Mouse (Mus musculus) heart, adult 10 weeks (tissue): Measurements from ENCODE around the gene Gpd1l. TPM values are rescaled to one million over a fixed set of nuclear protein-coding genes. Genes with fewer than 3 reads are reported as not detected.

Source experiments
- polyA plus RNA-seq: library from polyadenylated mRNA; stranded (reverse); fragments of 350-450 nt; fragmentation: Illumina TruSeq; extraction: RNeasy Lipid Tissue Mini Kit (QIAGEN cat#74804); gene quantifications from one replicate; pipeline ENCODE4 v1.2.3, GENCODE M21; 2014; ENCODE audit warnings: low read depth, low replicate concordance

Gpd1l gene
- polyA plus RNA-seq, result 43.2 TPM

GRCm38 (mm10) chr9:114933723-114934171 is at the start of gene Gpd1l:
Gene Gpd1l (minus strand): TSS chr9:114933987.

DNA sequence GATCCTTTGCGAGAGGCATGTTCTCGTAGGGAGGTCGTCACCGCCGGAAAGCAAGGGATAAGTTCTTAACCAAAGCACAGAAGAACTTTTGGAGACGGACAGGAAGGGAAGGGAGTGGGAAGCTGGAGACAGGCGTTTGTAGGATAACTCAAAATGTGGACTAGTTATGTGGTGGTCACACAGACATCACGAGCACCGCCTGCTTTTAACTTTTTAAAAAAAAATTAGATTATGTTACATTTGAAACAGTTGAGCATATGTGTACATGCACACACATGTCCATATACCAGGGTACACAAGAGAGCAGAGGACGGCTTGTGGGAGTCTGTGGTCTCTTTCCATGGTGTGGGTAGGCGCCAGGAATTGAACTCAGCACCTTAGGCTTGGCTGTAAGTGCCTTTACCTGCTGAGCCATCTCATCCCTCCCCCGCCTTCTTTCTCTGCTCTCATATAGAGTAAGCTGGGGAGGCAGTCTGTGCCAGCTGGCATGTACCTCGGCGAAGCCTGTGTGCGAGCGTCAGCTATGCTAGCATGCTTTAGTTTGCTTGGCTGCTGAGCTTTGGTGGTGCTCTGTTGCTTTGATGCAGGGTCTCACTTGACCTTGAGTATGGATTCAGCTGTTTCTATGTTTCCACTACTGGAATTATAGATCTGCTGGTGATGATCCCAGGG is 49.0 kb upstream of the Gpd1l start, which contains the start of gene Rps27rt:
Rps27rt (minus strand) TSS at position 51 of the 672 bp plus-strand sequence.

DNA sequence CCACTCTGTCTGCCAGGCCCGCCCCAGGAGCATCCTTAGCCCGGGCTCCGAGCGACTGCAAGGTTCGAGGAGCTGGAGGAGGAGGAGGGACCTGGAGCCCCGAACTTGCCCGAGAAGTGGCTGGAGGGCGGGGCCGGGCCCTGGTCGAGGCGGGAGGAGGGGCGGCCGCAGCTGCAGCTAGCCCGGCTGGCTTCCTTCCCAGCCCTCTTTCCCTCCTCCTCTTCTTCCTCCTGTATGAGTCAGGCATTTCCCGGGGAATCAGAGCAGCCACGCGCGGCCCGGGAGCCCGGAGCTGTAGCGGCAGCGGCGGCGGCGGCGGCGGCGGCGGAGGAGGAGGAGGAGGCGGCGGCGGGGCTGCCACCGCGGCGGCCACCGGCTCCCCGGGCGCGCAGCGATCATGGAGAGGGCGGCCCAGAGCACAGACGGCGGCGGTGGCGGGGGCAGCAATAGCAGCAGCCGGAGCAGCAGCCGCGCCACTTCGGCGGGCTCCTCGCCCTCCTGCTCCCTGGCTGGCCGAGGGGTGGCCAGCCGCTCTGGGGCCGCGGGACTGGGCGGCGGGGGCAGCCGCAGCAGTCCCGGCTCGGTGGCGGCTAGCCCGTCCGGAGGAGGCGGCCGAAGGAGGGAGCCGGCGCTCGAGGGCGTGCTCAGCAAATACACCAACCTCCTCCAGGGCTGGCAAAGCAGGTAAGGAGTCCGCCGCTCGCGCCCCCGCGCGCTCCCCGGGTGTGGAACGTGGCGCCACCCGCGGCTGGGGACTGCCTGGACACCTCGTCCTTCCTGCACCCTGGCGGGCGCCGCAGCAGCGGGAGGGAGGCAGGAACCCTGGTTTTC is 44.7 kb upstream of the Gpd1l start, which contains the start of gene Osbpl10:
Osbpl10 (plus strand) TSS at position 289 of the 831 bp plus-strand sequence.

Other genes with a start within 250 kb of the Gpd1l start
- 47.1 TPM for gene Dync1li1, start 245.2 kb downstream of the Gpd1l start, polyA plus RNA-seq
- gene Cmtm6, start 202.9 kb downstream of the Gpd1l start, polyA plus RNA-seq, result 25.8 TPM
- 22.8 TPM for gene Cmtm7, start 152.1 kb downstream of the Gpd1l start, polyA plus RNA-seq
- 19.1 TPM for gene Cmtm8, start 89.8 kb downstream of the Gpd1l start, polyA plus RNA-seq
- 2.5 TPM for gene Osbpl10, start 44.6 kb upstream of the Gpd1l start, polyA plus RNA-seq
- gene Rps27rt, start 48.8 kb upstream of the Gpd1l start, polyA plus RNA-seq, result 57.5 TPM